In genomic region chr6:131270312-131270711, GRCm38 (mm10) we compare ENCODE assay signal across 23 mouse cellular contexts. TPM values are rescaled to one million over a fixed set of nuclear protein-coding genes. Genes with fewer than 3 reads are reported as not detected.
"Had no signal": no experiment of that assay in that cellular context is flagged by ENCODE, and none has a peak within 500 bp of the region (broad histone marks: within the 10 kb centered on the region; RNA-seq: fewer than 3 reads in every experiment).

No protein-coding gene starts in this region.

- DNase-seq: gastrocnemius, postnatal 14 days; gastrocnemius, postnatal 36 days; heart, adult 18-20 months; heart, postnatal 10 days; heart, postnatal 4 days; kidney, adult 18-20 months; kidney, adult 8-10 months; kidney, postnatal 10 days; kidney, postnatal 36 days; layer of hippocampus, adult 9-11 months; layer of hippocampus, postnatal 36 days; left cerebral cortex, postnatal 4 days; liver, embryonic 13.5 days had no signal

- H3K4me3 ChIP-seq: heart, embryonic 10.5 days; heart, embryonic 12.5 days; hindbrain, embryonic 10.5 days; hindbrain, embryonic 12.5 days; intestine, embryonic 15.5 days; limb, embryonic 13.5 days; limb, embryonic 15.5 days; liver, embryonic 13.5 days had no signal

- H3K27ac ChIP-seq: heart, embryonic 10.5 days; hindbrain, embryonic 10.5 days; hindbrain, embryonic 12.5 days; hindbrain, embryonic 14.5 days; intestine, embryonic 15.5 days; limb, embryonic 13.5 days; limb, embryonic 15.5 days; liver, embryonic 13.5 days had no signal

- H3K36me3 ChIP-seq: heart, embryonic 10.5 days; heart, embryonic 12.5 days; hindbrain, embryonic 10.5 days; hindbrain, embryonic 12.5 days; intestine, embryonic 15.5 days; limb, embryonic 13.5 days; limb, embryonic 15.5 days; liver, embryonic 13.5 days had no signal

- H3K4me1 ChIP-seq: heart, embryonic 10.5 days; heart, embryonic 12.5 days; hindbrain, embryonic 10.5 days; hindbrain, embryonic 12.5 days; intestine, embryonic 15.5 days; limb, embryonic 13.5 days; limb, embryonic 15.5 days; liver, embryonic 13.5 days had no signal

RNA-seq across cellular contexts. Expression of gene Klra2, which starts 23.1 kb away (rescaled TPM):
- total RNA-seq: gastrocnemius, postnatal 14 days; gastrocnemius, postnatal 36 days; heart, postnatal 10 days had no signal
- polyA plus RNA-seq: heart, embryonic 10.5 days; heart, embryonic 12.5 days; hindbrain, embryonic 10.5 days; hindbrain, embryonic 12.5 days; kidney, embryonic 14.5 days; limb, embryonic 11.5 days; limb, embryonic 13.5 days had no signal
